Mouse (Mus musculus): ENCODE measurements around the gene 9930021J03Rik. TPM values are rescaled to one million over a fixed set of nuclear protein-coding genes. Genes with fewer than 3 reads are reported as not detected.

9930021J03Rik gene
- polyA plus RNA-seq, 1 experiment from 2014 or later, result 3.7 TPM

GRCm38 (mm10) chr19:29670247-29670646 is 135.5 kb downstream of the 9930021J03Rik start:
- WGBS, result 89% methylated on average over 6 of the region's 6 CpGs
- H3K27me3 ChIP-seq (ENCODE audit: control insufficient read depth, insufficient read depth, low read length), result no peaks in the 10 kb centered on the region
- no peak overlapping the region for H3K4me3 ChIP-seq (replicated peaks; ENCODE audit: low read length)
- no peaks in the 10 kb centered on the region for H3K36me3 ChIP-seq (ENCODE audit: control insufficient read depth, insufficient read depth, low read length)
- no peak overlapping the region for H3K9ac ChIP-seq (ENCODE audit: low read length)
- no peak for ATAC-seq (ENCODE audit: insufficient read depth, low FRiP score)
- H3K4me1 ChIP-seq (ENCODE audit: control insufficient read depth, insufficient read depth, low read length), result no peaks in the 10 kb centered on the region
- no peaks in the 10 kb centered on the region for H3K9me3 ChIP-seq (replicated peaks; ENCODE audit: control insufficient read depth, low read length)
- H3K4me2 ChIP-seq (ENCODE audit: low read depth, low read length), result no peak overlapping the region
- no peak overlapping the region for H3K27ac ChIP-seq (ENCODE audit: low read length)

- H3K27me3 ChIP-seq (ENCODE audit: control insufficient read depth, insufficient read depth, low read length), result no peaks in the 10 kb centered on the region
These were observed 137.7 kb downstream of the 9930021J03Rik start for GRCm38 (mm10) chr19:29668135-29668534.

GRCm38 (mm10) chr19:29666965-29667594 is 138.7 kb downstream of the 9930021J03Rik start:
- WGBS, result 45% methylated on average over 5 of the region's 5 CpGs
- no peak overlapping the region for H3K9ac ChIP-seq (ENCODE audit: low read length)
- no peaks in the 10 kb centered on the region for H3K4me1 ChIP-seq (ENCODE audit: control insufficient read depth, insufficient read depth, low read length)
- no peaks in the 10 kb centered on the region for H3K27me3 ChIP-seq (ENCODE audit: control insufficient read depth, insufficient read depth, low read length)
- no peak overlapping the region for H3K27ac ChIP-seq (ENCODE audit: low read length)
- no peak overlapping the region for H3K4me2 ChIP-seq (ENCODE audit: low read depth, low read length)
- H3K9me3 ChIP-seq (replicated peaks; ENCODE audit: control insufficient read depth, low read length), result no peaks in the 10 kb centered on the region
- no peak for ATAC-seq (ENCODE audit: insufficient read depth, low FRiP score)
- H3K4me3 ChIP-seq (replicated peaks; ENCODE audit: low read length), result no peak overlapping the region
- no peaks in the 10 kb centered on the region for H3K36me3 ChIP-seq (ENCODE audit: control insufficient read depth, insufficient read depth, low read length)

More at GRCm38 (mm10) chr19:29668135-29668534, 137.7 kb downstream of the 9930021J03Rik start:
- H3K4me3 ChIP-seq (replicated peaks; ENCODE audit: low read length), result no peak overlapping the region
- no peaks in the 10 kb centered on the region for H3K4me1 ChIP-seq (ENCODE audit: control insufficient read depth, insufficient read depth, low read length)
- no peak overlapping the region for H3K27ac ChIP-seq (ENCODE audit: low read length)
- H3K4me2 ChIP-seq (ENCODE audit: low read depth, low read length), result no peak overlapping the region
- 78% methylated on average over 7 of the region's 7 CpGs for WGBS
- H3K9ac ChIP-seq (ENCODE audit: low read length), result no peak overlapping the region
- no peaks in the 10 kb centered on the region for H3K36me3 ChIP-seq (ENCODE audit: control insufficient read depth, insufficient read depth, low read length)
- ATAC-seq (ENCODE audit: insufficient read depth, low FRiP score), result no peak
- H3K9me3 ChIP-seq (replicated peaks; ENCODE audit: control insufficient read depth, low read length), result no peaks in the 10 kb centered on the region

- no peak overlapping the region for H3K4me2 ChIP-seq (ENCODE audit: low read depth, low read length)
- no peak overlapping the region for H3K4me3 ChIP-seq (replicated peaks; ENCODE audit: low read length)
- H3K9me3 ChIP-seq (replicated peaks; ENCODE audit: control insufficient read depth, low read length), result no peaks in the 10 kb centered on the region
- no peaks in the 10 kb centered on the region for H3K4me1 ChIP-seq (ENCODE audit: control insufficient read depth, insufficient read depth, low read length)
- no peaks in the 10 kb centered on the region for H3K27me3 ChIP-seq (ENCODE audit: control insufficient read depth, insufficient read depth, low read length)
- no peak overlapping the region for H3K9ac ChIP-seq (ENCODE audit: low read length)
- H3K27ac ChIP-seq (ENCODE audit: low read length), result no peak overlapping the region
- no peaks in the 10 kb centered on the region for H3K36me3 ChIP-seq (ENCODE audit: control insufficient read depth, insufficient read depth, low read length)
- ATAC-seq (ENCODE audit: insufficient read depth, low FRiP score), result no peak
- WGBS, result 67% methylated on average over 4 of the region's 4 CpGs
These were observed 139.6 kb downstream of the 9930021J03Rik start for GRCm38 (mm10) chr19:29666164-29666563.

- ATAC-seq (ENCODE audit: insufficient read depth, low FRiP score), result no peak
- Histone ChIP-seq H3K27me3 (ENCODE audit: control insufficient read depth, insufficient read depth, low read length) (no peaks in the 10 kb centered on the region), H3K4me2 (ENCODE audit: low read depth, low read length) (no peak overlapping the region), H3K4me3 (replicated peaks; ENCODE audit: low read length) (no peak overlapping the region), H3K36me3 (ENCODE audit: control insufficient read depth, insufficient read depth, low read length) (no peaks in the 10 kb centered on the region), H3K27ac (ENCODE audit: low read length) (no peak overlapping the region), H3K4me1 (ENCODE audit: control insufficient read depth, insufficient read depth, low read length) (no peaks in the 10 kb centered on the region), H3K9ac (ENCODE audit: low read length) (no peak overlapping the region), H3K9me3 (replicated peaks; ENCODE audit: control insufficient read depth, low read length) (no peaks in the 10 kb centered on the region)
- 78% methylated on average over 5 of the region's 5 CpGs for WGBS
These were observed 140.9 kb downstream of the 9930021J03Rik start for GRCm38 (mm10) chr19:29664934-29665333.

Other genes starting within 250 kb of the 9930021J03Rik start
- gene Ermp1, start 157.6 kb downstream of the 9930021J03Rik start, polyA plus RNA-seq (2015; fragmentation: Nextera tagmentation; extraction: Ambion mirVana), result 17.2 and 17.9 TPM in 2 replicates
- not detected in 2 replicates for gene Mlana, start 108.2 kb downstream of the 9930021J03Rik start, polyA plus RNA-seq (2015; fragmentation: Nextera tagmentation; extraction: Ambion mirVana)
- gene Ranbp6, start 7.0 kb upstream of the 9930021J03Rik start, polyA plus RNA-seq (2015; fragmentation: Nextera tagmentation; extraction: Ambion mirVana), result 16.6 and 17.4 TPM in 2 replicates
- 14.9 and 15.0 TPM in 2 replicates for gene Il33, start 119.1 kb upstream of the 9930021J03Rik start, polyA plus RNA-seq (2015; fragmentation: Nextera tagmentation; extraction: Ambion mirVana)
- gene Trpd52l3, start 197.8 kb upstream of the 9930021J03Rik start, polyA plus RNA-seq (2015; fragmentation: Nextera tagmentation; extraction: Ambion mirVana), result not detected in 2 replicates
- 53.2 and 56.9 TPM in 2 replicates for gene Uhrf2, start 224.5 kb upstream of the 9930021J03Rik start, polyA plus RNA-seq (2015; fragmentation: Nextera tagmentation; extraction: Ambion mirVana)

Measured in stomach, embryonic 16.5 days (tissue).